Mouse (Mus musculus) neutrophil, adult 5-6 weeks (primary cell): Measurements from ENCODE around the gene Il7r. TPM values are rescaled to one million over a fixed set of nuclear protein-coding genes. Genes with fewer than 3 reads are reported as not detected.

Experiments
- ATAC-seq: fragments of 151-379, 151-347 bp; 2 replicates; pipeline ENCODE4 v1.8.0; 2017; ENCODE audit warnings: mild to moderate bottlenecking, moderate TSS enrichment; ENCODE audit not compliant: insufficient number of reproducible peaks, poor library complexity, low FRiP score, severe bottlenecking; ENCODE audit errors: extremely low read depth
- total RNA-seq: library from RNA; stranded (forward); fragments of 200-1000 nt; gene quantifications from 2 replicates; pipeline ENCODE4 v1.2.3, GENCODE M21; 2017

Il7r gene
- total RNA-seq, 1 experiment from 2014 or later = 56.7 TPM

DNA sequence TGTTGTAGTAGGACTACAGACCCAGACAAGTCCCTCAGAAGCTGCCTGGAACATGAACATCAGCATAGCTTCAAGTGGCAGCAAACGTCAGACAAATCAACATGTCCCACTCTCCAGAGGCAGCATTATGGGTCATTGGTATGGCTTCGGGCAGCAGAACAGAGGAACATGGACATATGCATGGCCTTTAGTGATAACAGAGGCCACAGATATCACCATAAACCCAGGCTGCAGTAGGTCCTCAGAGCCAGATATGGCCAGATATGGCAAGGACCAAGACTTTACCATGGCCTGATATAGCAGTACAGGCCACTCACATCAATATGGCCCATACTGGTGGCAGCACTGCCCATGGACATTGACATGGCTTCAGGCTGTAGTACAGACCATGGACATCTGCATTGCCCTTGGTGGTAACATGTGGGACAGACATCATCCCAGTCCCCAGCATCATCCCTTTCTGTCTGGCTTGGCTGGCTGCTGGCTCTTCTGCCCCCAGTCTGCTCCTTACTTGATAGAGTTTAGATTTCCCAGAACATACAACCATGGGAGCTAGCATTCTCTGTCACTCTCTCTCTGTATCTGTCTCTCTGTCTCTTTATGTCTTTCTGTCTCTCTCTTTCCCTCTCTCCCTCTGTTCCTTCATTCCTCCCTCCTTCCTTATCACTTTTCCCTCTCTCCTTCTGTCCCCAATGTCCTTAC, 40.4 kb downstream of the Il7r start:
- no peak for ATAC-seq

DNA sequence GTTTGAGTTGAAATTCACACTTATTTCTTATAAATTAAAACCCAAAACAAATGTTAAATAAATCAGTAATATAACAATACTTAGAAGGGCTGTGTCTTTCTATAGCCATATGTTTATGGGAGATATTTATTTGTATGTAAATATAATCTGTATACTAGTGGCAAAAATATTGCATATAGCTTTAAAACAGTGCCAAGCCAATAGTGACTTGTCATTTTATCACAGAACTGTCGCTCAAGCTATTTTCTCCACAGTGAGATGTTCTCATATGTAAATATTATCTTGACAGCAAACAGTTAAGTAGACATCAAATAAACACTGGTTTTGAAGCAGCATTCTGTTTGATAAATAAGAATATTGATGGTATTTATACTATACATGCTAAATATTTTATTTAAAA, 56.8 kb downstream of the Il7r start:
- ATAC-seq = no peak

DNA sequence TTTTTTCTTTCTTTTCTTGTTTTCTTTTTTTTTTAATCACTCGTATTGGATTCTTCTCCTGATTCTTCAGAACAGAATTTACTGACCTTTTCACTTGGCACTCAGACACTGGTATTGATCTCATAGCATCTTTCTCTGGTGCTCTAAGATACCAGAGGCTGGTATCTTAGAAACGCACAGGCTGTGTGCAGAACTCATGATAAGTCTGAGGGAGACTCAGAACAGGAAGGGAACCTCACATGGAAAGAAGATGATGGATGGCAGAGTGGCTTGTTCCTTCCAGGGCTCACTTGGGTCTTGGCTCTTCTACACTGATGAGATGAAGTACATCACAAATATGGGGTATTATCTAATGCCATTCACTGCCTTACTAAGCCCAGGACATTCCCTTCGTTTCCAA, 57.4 kb downstream of the Il7r start:
- no peak for ATAC-seq

DNA sequence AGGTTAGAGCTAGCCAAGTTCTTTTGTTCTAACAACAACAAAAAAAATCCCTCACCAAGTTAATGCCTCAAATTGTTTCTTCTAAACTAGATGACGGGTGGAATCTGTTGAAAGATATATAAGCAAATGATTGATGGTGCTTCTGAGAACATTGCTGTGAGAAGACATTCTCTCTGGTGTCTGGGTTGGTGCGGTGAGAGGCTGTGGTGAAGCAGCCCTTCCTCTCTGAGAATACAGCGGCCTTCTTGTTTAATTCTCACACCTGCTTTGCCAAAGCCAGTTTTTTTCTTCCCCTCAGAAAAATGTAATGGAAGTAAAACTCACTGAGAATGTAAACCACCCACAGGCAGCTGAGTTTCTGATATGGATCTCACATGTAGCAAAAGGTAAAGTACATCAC, 57.8 kb downstream of the Il7r start:
- no peak for ATAC-seq

DNA sequence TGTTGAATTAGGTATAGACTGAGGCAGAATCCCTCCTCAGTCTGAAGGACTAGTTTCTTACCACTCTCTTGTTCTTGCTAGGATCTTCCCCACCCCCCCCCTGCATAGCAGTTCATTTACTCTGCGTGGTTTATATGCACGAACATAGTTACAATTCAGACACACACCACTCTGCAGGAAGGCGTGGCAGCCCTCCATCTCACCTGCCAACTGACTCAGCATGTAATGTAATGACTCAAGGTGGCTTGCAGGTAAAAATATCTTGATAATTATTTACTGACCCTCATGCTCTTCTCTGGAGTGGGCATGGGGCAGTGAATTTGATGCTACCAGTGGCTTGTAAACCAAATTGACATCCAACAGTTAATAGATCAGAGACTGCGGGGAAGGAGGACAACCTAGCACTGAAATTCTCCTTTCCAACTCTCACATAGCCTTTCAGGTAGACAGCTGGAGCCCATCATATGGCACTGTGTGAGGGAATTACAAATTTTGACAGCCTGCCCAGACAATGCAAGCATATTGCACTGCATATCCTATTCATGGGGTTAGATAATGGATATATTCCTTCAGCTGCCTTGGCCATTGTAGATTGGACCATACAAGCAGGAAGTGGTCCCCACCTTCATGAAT, 58.8 kb downstream of the Il7r start:
- no peak for ATAC-seq

DNA sequence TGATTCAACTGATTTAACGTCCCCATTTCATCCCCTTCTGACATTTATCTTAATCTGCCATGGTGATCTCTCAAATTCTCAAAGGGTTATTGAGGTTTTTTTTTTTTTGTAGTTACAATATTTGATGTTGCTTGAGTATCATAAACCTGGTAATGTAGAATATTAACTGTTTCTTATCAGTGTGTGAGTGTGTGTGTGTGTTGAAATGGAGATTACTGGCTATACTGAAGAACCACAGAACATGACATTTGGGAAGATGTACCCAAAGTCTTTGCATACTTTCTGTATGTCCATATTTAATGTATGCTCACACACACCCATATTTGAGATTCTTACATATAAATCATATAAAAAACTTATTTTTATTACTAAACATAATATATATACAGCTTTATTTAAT, 65.9 kb downstream of the Il7r start:
- no peak for ATAC-seq

DNA sequence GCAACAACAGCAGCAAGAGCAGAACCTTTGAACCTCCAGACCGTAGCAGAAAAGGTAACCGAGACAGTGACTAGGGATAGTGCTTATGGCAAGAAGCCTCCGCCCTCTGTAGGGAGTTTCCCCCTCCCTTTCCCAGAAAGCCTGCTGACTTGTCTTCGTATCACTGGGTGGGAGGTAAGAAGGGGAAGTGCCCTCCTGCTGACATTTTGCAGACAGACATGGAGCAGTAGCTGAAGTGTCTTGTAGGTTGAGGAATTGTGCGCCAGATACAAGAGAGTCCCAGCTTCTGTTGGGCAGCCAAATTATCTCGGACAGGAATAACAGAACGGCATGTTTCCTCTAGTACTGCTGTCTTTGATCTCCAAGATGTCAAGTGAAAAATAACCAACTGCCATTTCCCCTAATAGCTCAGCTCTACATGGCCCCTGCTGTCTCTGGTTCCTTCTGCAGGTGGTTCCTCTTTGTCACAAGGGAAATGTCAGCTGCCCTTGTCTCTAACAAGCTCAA, 66.4 kb downstream of the Il7r start:
- peak; percentile 52; the same call in 1 of the 2 replicates for ATAC-seq

Other genes with a start within 250 kb of the Il7r start
- gene Ugt3a2, start 194.6 kb downstream of the Il7r start, total RNA-seq = not detected in 2 replicates
- gene Capsl, start 94.1 kb downstream of the Il7r start, total RNA-seq = not detected in 2 replicates
- gene Spef2, start 218.7 kb upstream of the Il7r start, total RNA-seq = 0.47 and 3.7 TPM in 2 replicates